Mouse (Mus musculus): ENCODE measurements around the gene Pacsin2. TPM values are rescaled to one million over a fixed set of nuclear protein-coding genes. Genes with fewer than 3 reads are reported as not detected.
"Not testable (repeated sequence)": the region's sequence is repeated elsewhere in the genome, so short reads cannot be mapped to it uniquely, and the experiment has no call there.

The Pacsin2 gene
- polyA plus RNA-seq, 1 experiment from 2014 or later: 43.2 TPM

DNA sequence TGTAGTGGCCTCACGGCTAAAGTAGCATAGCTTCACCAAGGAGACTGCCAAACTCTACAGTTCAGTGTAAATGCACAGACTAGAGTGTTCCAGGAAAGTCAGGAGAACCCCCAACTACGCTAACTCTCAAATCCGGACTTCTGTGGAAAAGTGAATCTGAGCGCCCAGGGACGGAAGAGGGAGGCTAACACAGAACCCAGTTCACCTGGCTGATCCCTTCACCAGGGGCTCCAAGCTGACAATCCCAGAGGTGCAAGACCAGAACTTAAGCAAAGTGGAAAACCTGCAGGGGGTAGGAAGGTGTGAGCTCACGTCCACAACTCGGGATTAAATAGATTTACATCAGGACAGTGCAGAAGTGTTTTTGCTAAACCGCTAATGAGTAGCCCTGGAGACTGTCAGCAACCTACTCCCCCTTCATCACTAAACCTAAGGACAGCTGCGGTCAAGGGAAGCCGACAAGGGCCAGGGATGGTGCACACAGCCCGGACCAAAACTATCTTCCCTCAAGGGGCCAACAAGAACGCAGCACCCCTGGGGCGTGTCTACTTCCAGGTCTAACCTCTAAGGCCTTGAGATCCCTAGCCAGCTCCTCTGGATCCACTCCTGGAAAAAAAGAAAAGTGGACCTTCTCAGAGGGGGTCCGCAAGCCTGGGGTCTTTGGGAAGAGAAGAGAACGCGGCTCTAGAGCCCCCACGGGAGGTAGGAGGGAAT lies 880 bp downstream of the Pacsin2 start:
- Histone ChIP-seq H3K4me1 (replicated peaks; ENCODE audit: control insufficient read depth, insufficient read depth, low read length) (peaks cover 4% of the 10 kb centered on the region; the same call in 1 of the 2 replicates), H3K27ac (ENCODE audit: low read depth, low read length) (0 out of 2 replicates have a peak overlapping the region, but pooled peaks have one; percentile 39), H3K4me3 (ENCODE audit: low read depth, low read length) (peak overlapping the region; percentile 81), H3K27me3 (ENCODE audit: control insufficient read depth, insufficient read depth, low read length) (no peaks in the 10 kb centered on the region), H3K9ac (ENCODE audit: low read depth, low read length) (peak overlapping the region; percentile 73), H3K4me2 (replicated peaks; ENCODE audit: low read depth, low read length) (peak overlapping the region; percentile 78), H3K9me3 (ENCODE audit: control insufficient read depth, low read length) (no peaks in the 10 kb centered on the region), H3K36me3 (ENCODE audit: control insufficient read depth, insufficient read depth, low read length) (no peaks in the 10 kb centered on the region)
- DNase-seq (ENCODE audit: low spot score) (peak; percentile 23), ATAC-seq (ENCODE audit: low FRiP score) (0 out of 2 replicates have a peak, but pooled peaks have one; percentile 1)
- WGBS: 10% methylated on average over 17 of the region's 17 CpGs

- H3K4me3 ChIP-seq (ENCODE audit: low read depth, low read length); H3K36me3 ChIP-seq (ENCODE audit: control insufficient read depth, insufficient read depth, low read length); ATAC-seq (ENCODE audit: low FRiP score); DNase-seq (ENCODE audit: low spot score); H3K27me3 ChIP-seq (ENCODE audit: control insufficient read depth, insufficient read depth, low read length); H3K9me3 ChIP-seq (ENCODE audit: control insufficient read depth, low read length); H3K9ac ChIP-seq (ENCODE audit: low read depth, low read length); H3K27ac ChIP-seq (ENCODE audit: low read depth, low read length); H3K4me2 ChIP-seq (replicated peaks; ENCODE audit: low read depth, low read length); H3K4me1 ChIP-seq (replicated peaks; ENCODE audit: control insufficient read depth, insufficient read depth, low read length): not testable (repeated sequence)
- WGBS: 95% methylated on average over 7 of the region's 8 CpGs
Observed at GRCm38 (mm10) chr15:83462349-83462748, 2.1 kb downstream of the Pacsin2 start.

DNA sequence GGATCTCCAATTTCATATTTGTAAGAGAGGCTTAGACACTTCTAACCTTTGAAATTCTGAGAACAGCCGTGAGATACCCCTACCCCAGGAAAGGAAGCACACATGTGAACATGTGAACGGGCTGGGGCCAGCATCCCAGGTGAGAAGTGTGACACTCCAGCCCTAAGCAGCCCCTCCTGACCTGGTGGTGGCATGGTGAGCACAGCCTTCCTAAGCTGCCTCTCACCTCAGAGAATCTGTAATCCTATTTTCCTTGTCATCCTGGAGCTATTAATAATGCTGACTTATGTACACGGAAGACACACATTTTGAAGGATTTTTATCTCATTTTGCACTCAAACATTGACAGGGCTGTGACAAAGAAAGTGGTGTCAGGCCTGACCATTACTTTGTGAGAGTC lies 3.5 kb downstream of the Pacsin2 start:
- Histone ChIP-seq H3K9ac (ENCODE audit: low read depth, low read length) (no peak overlapping the region), H3K27ac (ENCODE audit: low read depth, low read length) (no peak overlapping the region), H3K27me3 (ENCODE audit: control insufficient read depth, insufficient read depth, low read length) (no peaks in the 10 kb centered on the region), H3K4me2 (replicated peaks; ENCODE audit: low read depth, low read length) (no peak overlapping the region), H3K9me3 (ENCODE audit: control insufficient read depth, low read length) (no peaks in the 10 kb centered on the region), H3K4me3 (ENCODE audit: low read depth, low read length) (no peak overlapping the region), H3K4me1 (replicated peaks; ENCODE audit: control insufficient read depth, insufficient read depth, low read length) (peaks cover 4% of the 10 kb centered on the region; the same call in 1 of the 2 replicates), H3K36me3 (ENCODE audit: control insufficient read depth, insufficient read depth, low read length) (no peaks in the 10 kb centered on the region)
- ATAC-seq (ENCODE audit: low FRiP score) (no peak), DNase-seq (ENCODE audit: low spot score) (no peak)
- WGBS: 88% methylated on average over 3 of the region's 3 CpGs

GRCm38 (mm10) chr15:83457541-83457940 lies 6.9 kb downstream of the Pacsin2 start:
- Histone ChIP-seq H3K27me3 (ENCODE audit: control insufficient read depth, insufficient read depth, low read length) (no peaks in the 10 kb centered on the region), H3K9me3 (ENCODE audit: control insufficient read depth, low read length) (no peaks in the 10 kb centered on the region), H3K4me3 (ENCODE audit: low read depth, low read length) (no peak overlapping the region), H3K36me3 (ENCODE audit: control insufficient read depth, insufficient read depth, low read length) (no peaks in the 10 kb centered on the region), H3K4me1 (replicated peaks; ENCODE audit: control insufficient read depth, insufficient read depth, low read length) (no peaks in the 10 kb centered on the region), H3K27ac (ENCODE audit: low read depth, low read length) (no peak overlapping the region), H3K9ac (ENCODE audit: low read depth, low read length) (no peak overlapping the region), H3K4me2 (replicated peaks; ENCODE audit: low read depth, low read length) (no peak overlapping the region)
- ATAC-seq (ENCODE audit: low FRiP score): no peak
- WGBS: 100% methylated on average over 1 of the region's 1 CpGs
- no peak for DNase-seq (ENCODE audit: low spot score)

DNA sequence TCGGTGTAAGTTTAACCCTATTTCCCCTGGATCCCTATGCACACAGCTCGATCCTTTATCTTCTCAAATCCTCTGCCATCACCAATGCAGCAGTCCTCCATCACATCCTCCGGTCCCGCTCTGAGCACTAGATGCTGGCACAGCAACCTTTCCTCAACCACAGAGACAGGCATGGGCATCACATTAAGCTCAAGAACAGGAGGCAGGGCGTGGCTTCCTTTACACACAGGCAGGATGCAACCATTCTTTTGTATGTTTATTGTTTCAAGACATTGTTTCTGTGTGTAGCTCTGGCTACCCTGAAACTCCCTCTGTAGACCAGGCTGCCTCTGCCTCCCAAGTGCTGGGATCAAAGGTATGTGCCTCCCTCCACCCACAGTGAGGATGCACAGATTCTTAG lies 8.8 kb downstream of the Pacsin2 start:
- H3K27me3 ChIP-seq (ENCODE audit: control insufficient read depth, insufficient read depth, low read length): no peaks in the 10 kb centered on the region
- H3K4me1 ChIP-seq (replicated peaks; ENCODE audit: control insufficient read depth, insufficient read depth, low read length): no peaks in the 10 kb centered on the region
- H3K4me2 ChIP-seq (replicated peaks; ENCODE audit: low read depth, low read length): no peak overlapping the region
- H3K9me3 ChIP-seq (ENCODE audit: control insufficient read depth, low read length): no peaks in the 10 kb centered on the region
- H3K27ac ChIP-seq (ENCODE audit: low read depth, low read length): no peak overlapping the region
- H3K9ac ChIP-seq (ENCODE audit: low read depth, low read length): no peak overlapping the region
- no peak for ATAC-seq (ENCODE audit: low FRiP score)
- H3K4me3 ChIP-seq (ENCODE audit: low read depth, low read length): no peak overlapping the region
- 89% methylated on average over 5 of the region's 5 CpGs for WGBS
- H3K36me3 ChIP-seq (ENCODE audit: control insufficient read depth, insufficient read depth, low read length): no peaks in the 10 kb centered on the region
- DNase-seq (ENCODE audit: low spot score): no peak

- no peaks in the 10 kb centered on the region for H3K4me1 ChIP-seq (replicated peaks; ENCODE audit: control insufficient read depth, insufficient read depth, low read length)
- no peak for DNase-seq (ENCODE audit: low spot score)
- no peak overlapping the region for H3K4me2 ChIP-seq (replicated peaks; ENCODE audit: low read depth, low read length)
- no peaks in the 10 kb centered on the region for H3K36me3 ChIP-seq (ENCODE audit: control insufficient read depth, insufficient read depth, low read length)
- WGBS: 79% methylated on average over 3 of the region's 3 CpGs
- no peak overlapping the region for H3K9ac ChIP-seq (ENCODE audit: low read depth, low read length)
- H3K4me3 ChIP-seq (ENCODE audit: low read depth, low read length): no peak overlapping the region
- H3K27me3 ChIP-seq (ENCODE audit: control insufficient read depth, insufficient read depth, low read length): no peaks in the 10 kb centered on the region
- no peak overlapping the region for H3K27ac ChIP-seq (ENCODE audit: low read depth, low read length)
- no peak for ATAC-seq (ENCODE audit: low FRiP score)
- no peaks in the 10 kb centered on the region for H3K9me3 ChIP-seq (ENCODE audit: control insufficient read depth, low read length)
Observed at GRCm38 (mm10) chr15:83455034-83455433, 9.4 kb downstream of the Pacsin2 start.

- Histone ChIP-seq H3K36me3 (ENCODE audit: control insufficient read depth, insufficient read depth, low read length) (no peaks in the 10 kb centered on the region), H3K9me3 (ENCODE audit: control insufficient read depth, low read length) (no peaks in the 10 kb centered on the region), H3K4me1 (replicated peaks; ENCODE audit: control insufficient read depth, insufficient read depth, low read length) (no peaks in the 10 kb centered on the region), H3K27ac (ENCODE audit: low read depth, low read length) (no peak overlapping the region), H3K4me2 (replicated peaks; ENCODE audit: low read depth, low read length) (no peak overlapping the region), H3K4me3 (ENCODE audit: low read depth, low read length) (no peak overlapping the region), H3K27me3 (ENCODE audit: control insufficient read depth, insufficient read depth, low read length) (no peaks in the 10 kb centered on the region), H3K9ac (ENCODE audit: low read depth, low read length) (no peak overlapping the region)
- 89% methylated on average over 7 of the region's 7 CpGs for WGBS
- no peak for ATAC-seq (ENCODE audit: low FRiP score)
- DNase-seq (ENCODE audit: low spot score): no peak
Observed at GRCm38 (mm10) chr15:83454419-83454818, 10.0 kb downstream of the Pacsin2 start.

DNA sequence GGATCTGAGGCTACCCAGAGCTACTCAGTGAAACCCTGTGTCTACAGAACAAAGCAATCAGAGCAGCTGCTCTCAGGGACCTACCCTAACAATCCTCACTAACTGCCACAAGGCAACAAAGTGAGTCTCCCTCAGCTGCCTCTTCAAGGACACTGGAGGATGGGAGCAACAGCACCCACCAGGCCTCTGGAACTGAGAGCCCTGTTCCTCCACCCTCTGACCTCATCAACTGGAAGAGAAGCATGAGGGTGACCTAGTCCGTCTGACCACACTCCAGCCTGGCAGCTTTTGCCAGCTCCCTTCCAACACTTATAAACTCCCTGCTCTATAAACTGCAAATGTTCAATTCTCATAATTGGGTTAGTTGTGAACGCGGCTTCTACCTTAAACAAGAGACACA lies 10.5 kb downstream of the Pacsin2 start:
- no peak overlapping the region for H3K9ac ChIP-seq (ENCODE audit: low read depth, low read length)
- DNase-seq (ENCODE audit: low spot score) (no peak), ATAC-seq (ENCODE audit: low FRiP score) (no peak)
- no peaks in the 10 kb centered on the region for H3K36me3 ChIP-seq (ENCODE audit: control insufficient read depth, insufficient read depth, low read length)
- WGBS: 88% methylated on average over 3 of the region's 3 CpGs
- no peak overlapping the region for H3K27ac ChIP-seq (ENCODE audit: low read depth, low read length)
- H3K27me3 ChIP-seq (ENCODE audit: control insufficient read depth, insufficient read depth, low read length): no peaks in the 10 kb centered on the region
- no peaks in the 10 kb centered on the region for H3K4me1 ChIP-seq (replicated peaks; ENCODE audit: control insufficient read depth, insufficient read depth, low read length)
- no peaks in the 10 kb centered on the region for H3K9me3 ChIP-seq (ENCODE audit: control insufficient read depth, low read length)
- H3K4me3 ChIP-seq (ENCODE audit: low read depth, low read length): no peak overlapping the region
- H3K4me2 ChIP-seq (replicated peaks; ENCODE audit: low read depth, low read length): no peak overlapping the region

DNA sequence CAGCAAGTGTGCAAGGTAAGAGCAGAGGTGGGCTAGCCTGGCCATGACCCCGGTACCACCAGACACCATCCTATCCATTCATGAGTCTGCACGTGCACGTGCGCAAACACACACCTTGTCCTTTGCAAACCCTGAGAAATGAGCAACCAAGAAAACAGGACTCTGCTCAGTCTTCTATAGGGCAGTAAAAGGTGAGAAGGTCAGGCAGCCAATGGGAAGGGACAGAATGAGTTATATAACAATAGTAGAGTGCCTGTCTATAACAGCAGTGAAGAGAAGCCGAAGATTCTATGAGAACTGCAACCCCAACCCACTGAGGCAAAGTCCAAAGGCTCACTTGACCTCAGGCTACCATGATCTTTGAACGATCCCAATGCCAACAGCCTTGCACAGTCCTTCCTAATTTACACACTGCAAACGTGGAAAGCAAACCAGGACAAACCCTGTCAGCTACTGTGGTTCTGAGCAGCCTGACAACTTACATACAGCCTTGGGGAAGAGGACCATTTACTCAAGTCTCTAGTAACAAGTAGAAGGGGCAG lies 12.1 kb downstream of the Pacsin2 start:
- Histone ChIP-seq H3K4me1 (replicated peaks; ENCODE audit: control insufficient read depth, insufficient read depth, low read length) (no peaks in the 10 kb centered on the region), H3K9ac (ENCODE audit: low read depth, low read length) (no peak overlapping the region), H3K27ac (ENCODE audit: low read depth, low read length) (no peak overlapping the region), H3K4me2 (replicated peaks; ENCODE audit: low read depth, low read length) (no peak overlapping the region), H3K27me3 (ENCODE audit: control insufficient read depth, insufficient read depth, low read length) (no peaks in the 10 kb centered on the region), H3K4me3 (ENCODE audit: low read depth, low read length) (no peak overlapping the region), H3K36me3 (ENCODE audit: control insufficient read depth, insufficient read depth, low read length) (no peaks in the 10 kb centered on the region), H3K9me3 (ENCODE audit: control insufficient read depth, low read length) (no peaks in the 10 kb centered on the region)
- ATAC-seq (ENCODE audit: low FRiP score) (no peak), DNase-seq (ENCODE audit: low spot score) (no peak)
- 89% methylated on average over 7 of the region's 7 CpGs for WGBS
